Mouse (Mus musculus) heart, embryonic 13.5 days (tissue): Measurements from ENCODE around the gene Ttc23l. TPM values are rescaled to one million over a fixed set of nuclear protein-coding genes. Genes with fewer than 3 reads are reported as not detected.
"Not testable (repeated sequence)": the region's sequence is repeated elsewhere in the genome, so short reads cannot be mapped to it uniquely, and the experiment has no call there.

Experiments used
- ATAC-seq: fragments of 200-750 bp; cut with Nextera tagmentation; 2 replicates; pipeline ENCODE4 v1.8.0; 2017; ENCODE audit warnings: moderate TSS enrichment; ENCODE audit not compliant: insufficient number of reproducible peaks, low FRiP score, low TSS enrichment; ENCODE audit errors: extremely low read depth
- H3K27ac ChIP-seq: fragments of 300-500 bp; sonication (generic); replicated peaks from 2 replicates; pipeline ENCODE4 v1.5.1; 2015; ENCODE audit warnings: moderate library complexity, mild to moderate bottlenecking, inconsistent platforms
- H3K27me3 ChIP-seq: fragments of 300-500 bp; sonication (generic); replicated peaks from 2 replicates; pipeline ENCODE4 v1.6.1; 2015; ENCODE audit warnings: mild to moderate bottlenecking, inconsistent platforms
- H3K36me3 ChIP-seq: fragments of 300-500 bp; sonication (generic); 2 replicates; pipeline ENCODE4 v1.6.1; 2015; ENCODE audit warnings: mild to moderate bottlenecking, inconsistent platforms
- H3K4me1 ChIP-seq: fragments of 300-500 bp; sonication (generic); 2 replicates; pipeline ENCODE4 v1.6.1; 2015; ENCODE audit warnings: inconsistent platforms
- H3K4me2 ChIP-seq: fragments of 300-500 bp; sonication (generic); 2 replicates; pipeline ENCODE4 v1.6.1; 2015; ENCODE audit warnings: inconsistent platforms, mild to moderate bottlenecking, moderate library complexity
- H3K4me3 ChIP-seq: fragments of 300-500 bp; sonication (generic); 2 replicates; pipeline ENCODE4 v1.5.1; 2015; ENCODE audit warnings: moderate library complexity, mild to moderate bottlenecking, inconsistent platforms
- H3K9ac ChIP-seq: fragments of 300-500 bp; sonication (generic); 2 replicates; pipeline ENCODE4 v1.6.1; 2015; ENCODE audit warnings: inconsistent platforms, mild to moderate bottlenecking, moderate library complexity
- H3K9me3 ChIP-seq: fragments of 300-500 bp; sonication (generic); 2 replicates; pipeline ENCODE4 v1.6.1; 2016; ENCODE audit warnings: inconsistent platforms
- WGBS: fragments of 180-500 bp; shearing (Covaris S2); methylation state at CpG from one replicate; pipeline ENCODE4 v1.1.7; 2015; ENCODE audit warnings: mixed read lengths; 5-methylcytosine and 5-hydroxymethylcytosine counted together
- polyA plus RNA-seq: library from polyadenylated mRNA; unstranded; fragments of >200 nt; fragmentation: Nextera tagmentation; extraction: Ambion mirVana; gene quantifications from 2 replicates; pipeline ENCODE4 v1.2.1, GENCODE M21; 2015

The Ttc23l gene
- polyA plus RNA-seq, 1 experiment from 2014 or later, result not detected

- Histone ChIP-seq H3K4me1 (no peaks in the 10 kb centered on the region), H3K4me3 (no peak overlapping the region), H3K27ac (no peak overlapping the region), H3K9ac (no peak overlapping the region), H3K9me3 (no peaks in the 10 kb centered on the region), H3K27me3 (no peaks in the 10 kb centered on the region), H3K36me3 (no peaks in the 10 kb centered on the region), H3K4me2 (no peak overlapping the region)
- ATAC-seq, result no peak
- 58% methylated on average over 11 of the region's 11 CpGs for WGBS
These were observed 52.4 kb downstream of the Ttc23l start for GRCm38 (mm10) chr15:10506099-10506498.

- Histone ChIP-seq H3K36me3 (peaks cover 3% of the 10 kb centered on the region; the same call in 1 of the 2 replicates), H3K9ac (no peak overlapping the region), H3K4me2 (no peak overlapping the region), H3K27ac (no peak overlapping the region), H3K27me3 (no peaks in the 10 kb centered on the region; the same call in 1 of the 2 replicates), H3K4me1 (no peaks in the 10 kb centered on the region), H3K4me3 (no peak overlapping the region), H3K9me3 (no peaks in the 10 kb centered on the region)
- WGBS, result 55% methylated on average over 11 of the region's 11 CpGs
- ATAC-seq, result no peak
These were observed 57.4 kb downstream of the Ttc23l start for GRCm38 (mm10) chr15:10500838-10501719.

GRCm38 (mm10) chr15:10500035-10500434 is 58.4 kb downstream of the Ttc23l start:
- Histone ChIP-seq H3K9ac (no peak overlapping the region), H3K4me2 (no peak overlapping the region), H3K4me1 (no peaks in the 10 kb centered on the region), H3K27ac (no peak overlapping the region), H3K36me3 (peaks cover 8% of the 10 kb centered on the region; the same call in 1 of the 2 replicates), H3K9me3 (no peaks in the 10 kb centered on the region), H3K27me3 (no peaks in the 10 kb centered on the region; the same call in 1 of the 2 replicates), H3K4me3 (no peak overlapping the region)
- 62% methylated on average over 5 of the region's 5 CpGs for WGBS
- no peak for ATAC-seq

GRCm38 (mm10) chr15:10499593-10499992 is 58.9 kb downstream of the Ttc23l start:
- Histone ChIP-seq H3K4me3 (no peak overlapping the region), H3K9me3 (no peaks in the 10 kb centered on the region), H3K4me2 (no peak overlapping the region), H3K9ac (no peak overlapping the region), H3K4me1 (no peaks in the 10 kb centered on the region), H3K27ac (no peak overlapping the region), H3K36me3 (peaks cover 10% of the 10 kb centered on the region; the same call in 1 of the 2 replicates), H3K27me3 (no peaks in the 10 kb centered on the region; the same call in 1 of the 2 replicates)
- 65% methylated on average over 5 of the region's 5 CpGs for WGBS
- ATAC-seq, result no peak

GRCm38 (mm10) chr15:10496696-10497095 is 61.8 kb downstream of the Ttc23l start:
- ATAC-seq, H3K9ac ChIP-seq, H3K4me2 ChIP-seq, H3K27ac ChIP-seq, H3K9me3 ChIP-seq, H3K4me3 ChIP-seq, H3K27me3 ChIP-seq, H3K4me1 ChIP-seq: not testable (repeated sequence)
- WGBS, result 91% methylated on average over 1 of the region's 1 CpGs
- peaks cover 39% of the 10 kb centered on the region for H3K36me3 ChIP-seq

- no peaks in the 10 kb centered on the region for H3K4me1 ChIP-seq
- no peak overlapping the region for H3K4me3 ChIP-seq
- H3K9me3 ChIP-seq, result no peaks in the 10 kb centered on the region
- H3K4me2 ChIP-seq, result no peak overlapping the region
- no peak for ATAC-seq
- WGBS, result 88% methylated on average over 11 of the region's 11 CpGs
- H3K36me3 ChIP-seq, result peaks cover 39% of the 10 kb centered on the region
- no peak overlapping the region for H3K9ac ChIP-seq
- H3K27ac ChIP-seq, result no peak overlapping the region
- H3K27me3 ChIP-seq, result no peaks in the 10 kb centered on the region; the same call in 1 of the 2 replicates
These were observed 62.5 kb downstream of the Ttc23l start for GRCm38 (mm10) chr15:10495944-10496343.

- ATAC-seq, result no peak
- H3K9me3 ChIP-seq, result no peaks in the 10 kb centered on the region
- WGBS, result 85% methylated on average over 5 of the region's 5 CpGs
These were observed 68.4 kb downstream of the Ttc23l start for GRCm38 (mm10) chr15:10490101-10490500.

GRCm38 (mm10) chr15:10487246-10487645 is 71.2 kb downstream of the Ttc23l start:
- Histone ChIP-seq H3K9me3 (no peaks in the 10 kb centered on the region), H3K4me1 (peaks cover 25% of the 10 kb centered on the region), H3K27me3 (no peaks in the 10 kb centered on the region), H3K9ac (peak overlapping the region; percentile 47; the same call in 1 of the 2 replicates), H3K27ac (no peak overlapping the region), H3K4me3 (peak overlapping the region; percentile 92), H3K36me3 (peaks cover 39% of the 10 kb centered on the region), H3K4me2 (peak overlapping the region; percentile 91)
- ATAC-seq, result no peak
- WGBS, result 53% methylated on average over 2 of the region's 2 CpGs

More at GRCm38 (mm10) chr15:10490101-10490500, 68.4 kb downstream of the Ttc23l start:
- Histone ChIP-seq H3K27ac (no peak overlapping the region), H3K4me3 (no peak overlapping the region), H3K36me3 (peaks cover 52% of the 10 kb centered on the region), H3K4me1 (peaks cover 12% of the 10 kb centered on the region), H3K27me3 (no peaks in the 10 kb centered on the region), H3K4me2 (no peak overlapping the region), H3K9ac (no peak overlapping the region)

GRCm38 (mm10) chr15:10486365-10486839 is 72.1 kb downstream of the Ttc23l start:
- H3K9me3 ChIP-seq, result no peaks in the 10 kb centered on the region
- H3K4me2 ChIP-seq, result peak overlapping the region; percentile 91
- H3K4me3 ChIP-seq, result peak overlapping the region; percentile 92
- peak; percentile 11; the same call in 1 of the 2 replicates for ATAC-seq
- peaks cover 25% of the 10 kb centered on the region for H3K4me1 ChIP-seq
- WGBS, result under 1% methylated on average over 18 of the region's 18 CpGs
- H3K27ac ChIP-seq, result peak overlapping the region; percentile 69
- peak overlapping the region; percentile 92 for H3K9ac ChIP-seq
- peaks cover 40% of the 10 kb centered on the region for H3K36me3 ChIP-seq
- H3K27me3 ChIP-seq, result no peaks in the 10 kb centered on the region

- peak; percentile 92 for ATAC-seq
- WGBS, result under 1% methylated on average over 58 of the region's 58 CpGs
- Histone ChIP-seq H3K4me3 (peak within 1 kb of the TSS; percentile 92), H3K9me3 (no peaks in the 10 kb centered on the region), H3K4me2 (peak within 1 kb of the TSS; percentile 91), H3K27ac (peak within 1 kb of the TSS; percentile 69), H3K36me3 (peaks cover 43% of the 10 kb centered on the region), H3K9ac (peak within 1 kb of the TSS; percentile 92), H3K4me1 (peaks cover 25% of the 10 kb centered on the region), H3K27me3 (no peaks in the 10 kb centered on the region)
These were observed 72.7 kb downstream of the Ttc23l start, which contains the start of the genes Brix1 and Rad1 for GRCm38 (mm10) chr15:10485484-10486364. Gene Brix1, minus strand, starts transcription at chr15:10485947. Gene Rad1, plus strand, starts transcription at chr15:10486018.

GRCm38 (mm10) chr15:10470941-10471340 is 87.5 kb downstream of the Ttc23l start:
- peaks cover 13% of the 10 kb centered on the region for H3K4me1 ChIP-seq
- H3K9me3 ChIP-seq, result no peaks in the 10 kb centered on the region
- 0 out of 2 replicates have a peak overlapping the region, but pooled peaks have one; percentile 20 for H3K27ac ChIP-seq
- no peaks in the 10 kb centered on the region for H3K27me3 ChIP-seq
- H3K36me3 ChIP-seq, result peaks cover 15% of the 10 kb centered on the region
- peak overlapping the region; percentile 91 for H3K9ac ChIP-seq
- H3K4me2 ChIP-seq, result peak overlapping the region; percentile 91
- H3K4me3 ChIP-seq, result peak overlapping the region; percentile 87
- 18% methylated on average over 3 of the region's 3 CpGs for WGBS
- ATAC-seq, result no peak
